Mouse (Mus musculus) lung, adult 2 months (tissue): ENCODE results near the gene Sptan1.

Experiments
- CTCF ChIP-seq: fragments of 200-500 bp; IDR thresholded peaks from 2 replicates; pipeline ENCODE4 v1.5.1; 2011; ENCODE audit warnings: mild to moderate bottlenecking, low read length, control low read depth; ENCODE audit not compliant: insufficient read depth
- POLR2A ChIP-seq: fragments of 200-500 bp; IDR thresholded peaks from 2 replicates; pipeline ENCODE4 v1.6.1; 2011; ENCODE audit warnings: low read depth, mild to moderate bottlenecking, control low read depth, low read length, borderline replicate concordance; ENCODE audit errors: extremely low read depth

DNA sequence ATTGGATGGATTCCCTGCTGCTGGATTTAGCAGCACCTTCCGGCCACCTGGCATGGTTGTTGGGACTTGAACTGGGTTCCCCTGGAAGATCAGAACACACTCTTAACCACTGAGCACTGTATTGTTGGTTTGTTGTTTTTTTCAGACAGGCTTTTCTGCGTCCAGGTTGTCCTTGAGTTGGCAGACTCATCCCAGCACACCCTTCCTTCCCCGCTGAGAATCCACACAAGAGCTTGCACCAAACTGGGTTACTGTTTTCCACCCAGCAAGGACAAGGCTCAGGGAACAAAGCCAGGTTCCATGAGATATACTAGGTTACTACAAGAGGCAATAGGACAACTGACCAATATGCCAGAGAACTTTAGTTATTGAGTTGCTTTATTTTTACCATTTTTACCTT is 91.4 kb downstream of the Sptan1 start:
- no peak for TF ChIP-seq CTCF
- no peak for TF ChIP-seq POLR2A
